Mouse (Mus musculus): ENCODE data around the gene Bcl9. TPM values are rescaled to one million over a fixed set of nuclear protein-coding genes. Genes with fewer than 3 reads are reported as not detected.

Bcl9 gene
- total RNA-seq, 2 experiments from 2014 or later: 65.0 to 71.9 TPM

- intact Hi-C loops (cut with DNase I): no loop called here
- DNase-seq (ENCODE audit: extremely low spot score in 1 of 2, low spot score in 2 of 2): no peak
Measured at GRCm38 (mm10) chr3:97300370-97300769, 2.7 kb upstream of the Bcl9 start.

GRCm38 (mm10) chr3:97299885-97300284 lies 2.2 kb upstream of the Bcl9 start:
- DNase-seq (ENCODE audit: extremely low spot score in 1 of 2, low spot score in 2 of 2): no peak
- intact Hi-C loops (cut with DNase I): loop anchor here (5.0 kb wide), 1 partner anchor 73 kb away; no protein-coding TSS in a partner anchor

GRCm38 (mm10) chr3:97298856-97299465 lies 1.2 kb upstream of the Bcl9 start:
- intact Hi-C loops (cut with DNase I): loop anchor here (5.0 kb wide), 1 partner anchor 72 kb away; no protein-coding TSS in a partner anchor
- DNase-seq (ENCODE audit: extremely low spot score in 1 of 2, low spot score in 2 of 2): no peak

- DNase-seq (ENCODE audit: extremely low spot score in 1 of 2, low spot score in 2 of 2): peak in 1 of 2 experiments; percentile 57
- intact Hi-C loops (cut with DNase I): loop anchor here (5.0 kb wide), 1 partner anchor 70 kb away; no protein-coding TSS in a partner anchor
Measured at GRCm38 (mm10) chr3:97296941-97297552, 670 bp downstream of the Bcl9 start.

GRCm38 (mm10) chr3:97294334-97294733 lies 3.4 kb downstream of the Bcl9 start:
- intact Hi-C loops (cut with DNase I): no loop called here
- DNase-seq (ENCODE audit: extremely low spot score in 1 of 2, low spot score in 2 of 2): no peak

- DNase-seq (ENCODE audit: extremely low spot score in 1 of 2, low spot score in 2 of 2): no peak
- intact Hi-C loops (cut with DNase I): no loop called here
Measured at GRCm38 (mm10) chr3:97284878-97285277, 12.8 kb downstream of the Bcl9 start.

GRCm38 (mm10) chr3:97284056-97284455 lies 13.7 kb downstream of the Bcl9 start:
- intact Hi-C loops (cut with DNase I): no loop called here
- DNase-seq (ENCODE audit: extremely low spot score in 1 of 2, low spot score in 2 of 2): no peak

- intact Hi-C loops (cut with DNase I): no loop called here
- DNase-seq (ENCODE audit: extremely low spot score in 1 of 2, low spot score in 2 of 2): no peak
Measured at GRCm38 (mm10) chr3:97281426-97281825, 16.3 kb downstream of the Bcl9 start.

- intact Hi-C loops (cut with DNase I): no loop called here
- no peak for DNase-seq (ENCODE audit: extremely low spot score in 1 of 2, low spot score in 2 of 2)
Measured at GRCm38 (mm10) chr3:97275708-97276107, 22.0 kb downstream of the Bcl9 start.

- no peak for DNase-seq (ENCODE audit: extremely low spot score in 1 of 2, low spot score in 2 of 2)
- intact Hi-C loops (cut with DNase I): no loop called here
Measured at GRCm38 (mm10) chr3:97274516-97275230, 23.0 kb downstream of the Bcl9 start.

- no peak for DNase-seq (ENCODE audit: extremely low spot score in 1 of 2, low spot score in 2 of 2)
- intact Hi-C loops (cut with DNase I): no loop called here
Measured at GRCm38 (mm10) chr3:97273876-97274275, 23.8 kb downstream of the Bcl9 start.

GRCm38 (mm10) chr3:97265667-97266415 lies 31.9 kb downstream of the Bcl9 start:
- no peak for DNase-seq (ENCODE audit: extremely low spot score in 1 of 2, low spot score in 2 of 2)
- intact Hi-C loops (cut with DNase I): no loop called here

- DNase-seq (ENCODE audit: extremely low spot score in 1 of 2, low spot score in 2 of 2): no peak
- intact Hi-C loops (cut with DNase I): no loop called here
Measured at GRCm38 (mm10) chr3:97262235-97262634, 35.5 kb downstream of the Bcl9 start.

GRCm38 (mm10) chr3:97255706-97256339 lies 41.9 kb downstream of the Bcl9 start:
- no peak for DNase-seq (ENCODE audit: extremely low spot score in 1 of 2, low spot score in 2 of 2)
- intact Hi-C loops (cut with DNase I): no loop called here

GRCm38 (mm10) chr3:97254861-97255465 lies 42.8 kb downstream of the Bcl9 start:
- no peak for DNase-seq (ENCODE audit: extremely low spot score in 1 of 2, low spot score in 2 of 2)
- intact Hi-C loops (cut with DNase I): no loop called here

- intact Hi-C loops (cut with DNase I): no loop called here
- DNase-seq (ENCODE audit: extremely low spot score in 1 of 2, low spot score in 2 of 2): no peak
Measured at GRCm38 (mm10) chr3:97253823-97254600, 43.7 kb downstream of the Bcl9 start.

- no peak for DNase-seq (ENCODE audit: extremely low spot score in 1 of 2, low spot score in 2 of 2)
- intact Hi-C loops (cut with DNase I): no loop called here
Measured at GRCm38 (mm10) chr3:97252896-97253295, 44.8 kb downstream of the Bcl9 start.
